Mouse (Mus musculus) myocyte (in vitro differentiated cells): ENCODE data around the gene Dock6.
A peak's percentile ranks its signal among the peaks of the same experiment; 100 is the strongest.

Experiments used
- MAX ChIP-seq: IDR thresholded peaks from one replicate; pipeline ENCODE4 v1.6.1; 2011; ENCODE audit warnings: low read depth, mild to moderate bottlenecking, control low read depth
- MYOD1 ChIP-seq, 3 experiments: IDR thresholded peaks; one replicate each; pipeline ENCODE4 v1.6.1; 2011; ENCODE audit warnings: control low read depth in 2 of 3, low read depth in 2 of 3, mild to moderate bottlenecking in 2 of 3, moderate library complexity in 1 of 3; ENCODE audit not compliant: insufficient read length in 2 of 3, control insufficient read depth in 1 of 3
- POLR2A ChIP-seq: IDR thresholded peaks from one replicate; pipeline ENCODE4 v1.6.1; 2011; ENCODE audit warnings: low read depth, mild to moderate bottlenecking, control low read depth, moderate library complexity; ENCODE audit not compliant: insufficient read length
- POLR2AphosphoS2 ChIP-seq: IDR thresholded peaks from one replicate; pipeline ENCODE4 v1.6.1; 2011; ENCODE audit warnings: low read depth, control low read depth; ENCODE audit not compliant: insufficient read length
- REST ChIP-seq: IDR thresholded peaks from one replicate; pipeline ENCODE4 v1.6.1; 2011; ENCODE audit warnings: mild to moderate bottlenecking, control low read depth, moderate library complexity; ENCODE audit not compliant: insufficient read depth, insufficient read length
- USF1 ChIP-seq: IDR thresholded peaks from one replicate; pipeline ENCODE4 v1.6.1; 2011; ENCODE audit warnings: low read depth, mild to moderate bottlenecking, control low read depth, moderate library complexity

DNA sequence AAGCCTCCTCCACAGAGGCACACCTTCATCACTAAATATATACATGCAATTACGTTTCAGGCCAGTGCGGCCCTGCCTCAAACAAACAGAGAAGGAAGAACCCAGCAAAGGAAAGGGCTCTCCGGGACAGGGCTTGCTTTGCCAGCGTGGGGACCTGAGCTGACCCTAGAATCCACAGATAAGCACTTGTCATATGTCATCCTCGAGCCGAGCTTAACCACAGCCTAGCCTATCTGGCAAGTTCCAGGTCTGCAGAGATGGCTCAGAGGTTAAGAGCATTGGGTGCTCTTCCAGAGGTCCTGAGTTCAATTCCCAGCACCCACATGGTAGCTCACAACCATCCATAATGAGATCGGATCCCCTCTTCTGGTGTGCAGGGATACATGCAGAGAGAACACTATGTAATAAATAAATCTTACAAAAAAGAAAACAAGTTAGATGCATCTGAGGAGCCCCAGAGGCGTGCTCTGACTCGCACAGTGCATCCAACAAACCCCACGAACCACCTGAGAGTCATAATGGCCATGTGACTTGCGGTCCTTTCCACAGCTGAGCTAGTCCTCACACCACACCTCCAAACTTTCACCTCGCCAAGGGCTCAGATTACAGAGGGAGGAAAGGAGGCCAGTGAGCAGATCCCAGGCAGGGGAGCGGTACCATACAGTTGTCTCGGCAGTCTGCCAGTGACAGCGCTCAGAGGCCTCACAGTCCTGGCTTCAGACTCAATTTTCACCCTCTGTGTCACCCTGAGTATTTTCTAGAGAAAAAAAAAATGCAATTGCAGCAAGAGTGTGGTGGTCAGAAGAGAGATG lies 70.6 kb downstream of the Dock6 start:
- TF ChIP-seq POLR2AphosphoS2: no peak
- no peak for TF ChIP-seq POLR2A
- TF ChIP-seq MAX: no peak
- no peak for TF ChIP-seq REST
- peak; percentile 75 for TF ChIP-seq USF1
- TF ChIP-seq MYOD1 (IDR thresholded peaks at IDR 0.05; ENCODE audit: control insufficient read depth in 1 of 3, insufficient read length in 2 of 3, low read depth in 2 of 3): peak in 2 of 3 experiments; percentile 15 to 62
